Mouse (Mus musculus) embryo, embryonic 10.5 days (tissue): ENCODE data around the gene Larp4.

Experiments used
- DNase-seq: peaks from one replicate; pipeline ENCODE4 v3.0.0-alpha.2; 2015; ENCODE audit warnings: low spot score

Gene Larp4

GRCm38 (mm10) chr15:100004677-100005273 is 34.9 kb downstream of the Larp4 start:
- no peak for DNase-seq

GRCm38 (mm10) chr15:100006180-100006579 is 36.3 kb downstream of the Larp4 start:
- DNase-seq, result no peak

- no peak for DNase-seq
Observed at GRCm38 (mm10) chr15:100018280-100018899, 48.5 kb downstream of the Larp4 start.

- no peak for DNase-seq
Observed at GRCm38 (mm10) chr15:100021175-100021574, 51.3 kb downstream of the Larp4 start.

GRCm38 (mm10) chr15:100022923-100023322 is 53.1 kb downstream of the Larp4 start:
- peak; percentile 77 for DNase-seq

- DNase-seq, result no peak
Observed at GRCm38 (mm10) chr15:100025076-100025834, 55.4 kb downstream of the Larp4 start.

- no peak for DNase-seq
Observed at GRCm38 (mm10) chr15:100028133-100028532, 58.3 kb downstream of the Larp4 start.

GRCm38 (mm10) chr15:100029497-100029896 is 59.6 kb downstream of the Larp4 start:
- DNase-seq, result no peak

- no peak for DNase-seq
Observed at GRCm38 (mm10) chr15:100029900-100030299, 60.0 kb downstream of the Larp4 start.

- no peak for DNase-seq
Observed at GRCm38 (mm10) chr15:100032546-100032945, 62.7 kb downstream of the Larp4 start.

GRCm38 (mm10) chr15:100038470-100038971 is 68.7 kb downstream of the Larp4 start, which contains the start of gene Dip2b:
TSS of gene Dip2b (plus strand) at chr15:100038664.
- DNase-seq, result peak; percentile 96

- peak; percentile 83 for DNase-seq
Observed at GRCm38 (mm10) chr15:100039001-100039701, 69.3 kb downstream of the Larp4 start.

- DNase-seq, result peak; percentile 47
Observed at GRCm38 (mm10) chr15:100040541-100041266, 70.8 kb downstream of the Larp4 start.

GRCm38 (mm10) chr15:100041267-100042047 is 71.6 kb downstream of the Larp4 start:
- peak; percentile 22 for DNase-seq

- no peak for DNase-seq
Observed at GRCm38 (mm10) chr15:100042048-100042400, 72.2 kb downstream of the Larp4 start.

GRCm38 (mm10) chr15:100045576-100045975 is 75.7 kb downstream of the Larp4 start:
- DNase-seq, result no peak

GRCm38 (mm10) chr15:100049496-100050087 is 79.7 kb downstream of the Larp4 start:
- no peak for DNase-seq

- DNase-seq, result no peak
Observed at GRCm38 (mm10) chr15:100050940-100051339, 81.1 kb downstream of the Larp4 start.

GRCm38 (mm10) chr15:100052726-100053125 is 82.9 kb downstream of the Larp4 start:
- peak; percentile 40 for DNase-seq

- DNase-seq, result no peak
Observed at GRCm38 (mm10) chr15:100056397-100056908, 86.6 kb downstream of the Larp4 start.
